Mouse (Mus musculus) embryonic fibroblast, embryonic 13.5 days (primary cell): ENCODE measurements around the gene Cep170. TPM values are rescaled to one million over a fixed set of nuclear protein-coding genes. Genes with fewer than 3 reads are reported as not detected.
"Not testable (repeated sequence)": the region's sequence is repeated elsewhere in the genome, so short reads cannot be mapped to it uniquely, and the experiment has no call there.

Experiments used
- H3K27ac ChIP-seq: 2 replicates; pipeline ENCODE4 v1.5.1; 2012; ENCODE audit warnings: low read length, control low read depth, inconsistent platforms; ENCODE audit not compliant: insufficient read depth
- H3K4me1 ChIP-seq: 2 replicates; pipeline ENCODE4 v1.6.1; 2011; ENCODE audit warnings: low read length; ENCODE audit not compliant: control insufficient read depth, insufficient read depth
- H3K4me3 ChIP-seq: 2 replicates; pipeline ENCODE4 v1.5.1; 2011; ENCODE audit warnings: mild to moderate bottlenecking, control low read depth, low read length; ENCODE audit not compliant: insufficient read depth
- CTCF ChIP-seq: IDR thresholded peaks from 2 replicates; pipeline ENCODE4 v1.5.1; 2011; ENCODE audit warnings: mild to moderate bottlenecking, control low read depth, low read length, moderate library complexity, borderline replicate concordance; ENCODE audit not compliant: insufficient read depth
- POLR2A ChIP-seq: IDR thresholded peaks from 2 replicates; pipeline ENCODE4 v1.6.1; 2011; ENCODE audit warnings: low read depth, mild to moderate bottlenecking, control low read depth, low read length, moderate library complexity
- polyA plus RNA-seq: library from polyadenylated mRNA; stranded (reverse); fragments of >200 nt; gene quantifications from 2 replicates; pipeline ENCODE4 v1.2.4, GENCODE M21; 2011; ENCODE audit warnings: low read depth; ENCODE audit not compliant: missing spikeins, insufficient read length

Gene Cep170
- 117 and 137 TPM in 2 replicates for polyA plus RNA-seq

GRCm38 (mm10) chr1:176814036-176814420, at the start of gene Cep170:
TSS of gene Cep170 (minus strand) at chr1:176814067.
- Histone ChIP-seq H3K4me1 (peaks cover 13% of the 10 kb centered on the region), H3K4me3 (peak within 1 kb of the TSS; percentile 95), H3K27ac (peak within 1 kb of the TSS; percentile 94)
- TF ChIP-seq POLR2A = peak; percentile 88
- no peak for TF ChIP-seq CTCF

GRCm38 (mm10) chr1:176861981-176862644, 48.2 kb upstream of the Cep170 start:
- no peaks in the 10 kb centered on the region for H3K4me1 ChIP-seq
- H3K27ac ChIP-seq = no peak overlapping the region
- TF ChIP-seq CTCF = no peak
- TF ChIP-seq POLR2A = no peak
- no peak overlapping the region for H3K4me3 ChIP-seq

GRCm38 (mm10) chr1:176852813-176853590, 39.1 kb upstream of the Cep170 start:
- H3K27ac ChIP-seq = 0 out of 2 replicates have a peak overlapping the region, but pooled peaks have one; percentile 32
- H3K4me3 ChIP-seq = no peak overlapping the region
- H3K4me1 ChIP-seq = peaks cover 2% of the 10 kb centered on the region; the same call in 1 of the 2 replicates
- no peak for TF ChIP-seq CTCF
- TF ChIP-seq POLR2A = no peak

- Histone ChIP-seq H3K4me1 (peaks cover 2% of the 10 kb centered on the region; the same call in 1 of the 2 replicates), H3K4me3 (no peak overlapping the region)
- no peak for TF ChIP-seq CTCF
- no peak for TF ChIP-seq POLR2A
These were observed 37.5 kb upstream of the Cep170 start for GRCm38 (mm10) chr1:176851401-176851800.

GRCm38 (mm10) chr1:176849377-176849776, 35.5 kb upstream of the Cep170 start:
- Histone ChIP-seq H3K27ac (peak overlapping the region; percentile 23; the same call in 1 of the 2 replicates), H3K4me1 (peaks cover 2% of the 10 kb centered on the region; the same call in 1 of the 2 replicates), H3K4me3 (no peak overlapping the region)
- TF ChIP-seq POLR2A = no peak
- no peak for TF ChIP-seq CTCF

More at GRCm38 (mm10) chr1:176851401-176851800, 37.5 kb upstream of the Cep170 start:
- no peak overlapping the region for H3K27ac ChIP-seq

GRCm38 (mm10) chr1:176848613-176849290, 34.9 kb upstream of the Cep170 start:
- H3K27ac ChIP-seq = peak overlapping the region; percentile 23; the same call in 1 of the 2 replicates
- TF ChIP-seq POLR2A (no peak), CTCF (no peak)
- H3K4me1 ChIP-seq = peaks cover 2% of the 10 kb centered on the region; the same call in 1 of the 2 replicates
- H3K4me3 ChIP-seq = no peak overlapping the region

- no peak overlapping the region for H3K4me3 ChIP-seq
- H3K27ac ChIP-seq = no peak overlapping the region
- no peak for TF ChIP-seq CTCF
- peaks cover 2% of the 10 kb centered on the region; the same call in 1 of the 2 replicates for H3K4me1 ChIP-seq
These were observed 33.4 kb upstream of the Cep170 start for GRCm38 (mm10) chr1:176847118-176847859.

- Histone ChIP-seq H3K4me3 (no peak overlapping the region), H3K27ac (no peak overlapping the region), H3K4me1 (peaks cover 2% of the 10 kb centered on the region; the same call in 1 of the 2 replicates)
- no peak for TF ChIP-seq POLR2A
- no peak for TF ChIP-seq CTCF
These were observed 31.5 kb upstream of the Cep170 start for GRCm38 (mm10) chr1:176845082-176845977.

GRCm38 (mm10) chr1:176836562-176836961, 22.7 kb upstream of the Cep170 start:
- H3K4me1 ChIP-seq, H3K27ac ChIP-seq, H3K4me3 ChIP-seq: not testable (repeated sequence)
